Mouse (Mus musculus) cerebellum, adult 11 months (tissue): ENCODE results near the gene Tagap.
"Not testable (repeated sequence)": the region's sequence is repeated elsewhere in the genome, so short reads cannot be mapped to it uniquely, and the experiment has no call there.

Source experiments
- DNase-seq: peaks from one replicate; pipeline ENCODE4 v3.0.0; 2022

Gene Tagap

GRCm38 (mm10) chr17:7915791-7916190, 10.0 kb upstream of the Tagap start:
- no peak for DNase-seq

DNA sequence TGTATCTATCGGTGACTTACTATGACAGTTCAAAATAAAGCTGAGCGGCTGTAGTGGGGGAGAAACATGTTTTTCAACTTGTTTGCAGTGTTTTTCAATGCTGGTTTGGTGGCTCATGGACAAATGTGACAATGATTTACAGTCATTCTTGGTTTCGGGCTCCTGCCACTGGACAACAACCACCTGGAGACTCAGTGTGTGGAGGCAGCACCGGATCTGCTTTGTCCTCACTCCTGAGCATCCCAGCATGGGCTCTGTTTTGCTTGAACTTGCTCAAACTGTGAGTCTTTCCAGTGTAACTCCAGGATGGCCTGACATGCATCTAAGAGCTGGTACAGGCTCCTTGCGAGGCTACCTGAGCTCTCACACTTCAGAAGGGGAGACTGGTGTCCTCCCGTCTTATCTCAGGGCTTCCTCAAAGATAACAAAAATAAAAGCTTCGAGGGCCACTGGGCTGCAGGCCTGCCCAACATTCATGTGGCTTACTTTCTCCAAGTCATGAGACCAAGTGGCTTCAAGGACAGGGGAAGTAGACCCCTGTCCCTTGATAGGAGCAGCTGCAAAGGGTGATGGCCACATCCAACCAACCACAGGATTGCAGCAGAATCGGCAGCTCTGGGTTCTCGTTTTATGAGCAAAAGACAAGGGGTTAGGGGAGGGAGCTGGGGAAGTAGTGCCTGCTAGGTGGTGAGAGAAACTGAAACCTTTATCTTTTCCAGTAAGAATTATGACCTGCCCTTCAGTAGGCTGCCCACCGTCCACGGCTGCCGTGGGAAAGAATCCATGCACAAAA, 8.8 kb upstream of the Tagap start:
- DNase-seq = no peak

GRCm38 (mm10) chr17:7918355-7918754, 7.4 kb upstream of the Tagap start:
- DNase-seq = no peak

GRCm38 (mm10) chr17:7919209-7919608, 6.6 kb upstream of the Tagap start:
- DNase-seq = no peak

DNA sequence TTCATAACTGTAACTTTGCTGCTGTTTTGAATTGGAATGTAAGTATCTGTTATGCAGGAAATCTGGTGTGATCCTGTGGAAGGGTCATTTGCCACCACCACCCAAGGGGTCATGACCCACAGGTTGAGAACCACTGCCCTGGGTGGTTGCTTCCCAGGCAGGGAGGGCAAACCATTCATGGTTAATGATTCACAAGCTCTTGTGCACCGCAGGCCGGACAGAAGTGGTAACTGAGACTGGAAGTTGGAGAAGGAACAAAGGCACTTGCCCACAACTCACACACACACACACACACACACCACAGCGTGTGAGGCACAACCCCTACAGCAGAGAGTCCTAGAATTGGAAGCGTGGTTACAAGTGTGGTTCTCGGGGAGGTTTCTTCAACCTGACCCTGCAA, 3.2 kb upstream of the Tagap start:
- no peak for DNase-seq

- no peak for DNase-seq
Measured at GRCm38 (mm10) chr17:7924185-7924725, 1.5 kb upstream of the Tagap start.

DNA sequence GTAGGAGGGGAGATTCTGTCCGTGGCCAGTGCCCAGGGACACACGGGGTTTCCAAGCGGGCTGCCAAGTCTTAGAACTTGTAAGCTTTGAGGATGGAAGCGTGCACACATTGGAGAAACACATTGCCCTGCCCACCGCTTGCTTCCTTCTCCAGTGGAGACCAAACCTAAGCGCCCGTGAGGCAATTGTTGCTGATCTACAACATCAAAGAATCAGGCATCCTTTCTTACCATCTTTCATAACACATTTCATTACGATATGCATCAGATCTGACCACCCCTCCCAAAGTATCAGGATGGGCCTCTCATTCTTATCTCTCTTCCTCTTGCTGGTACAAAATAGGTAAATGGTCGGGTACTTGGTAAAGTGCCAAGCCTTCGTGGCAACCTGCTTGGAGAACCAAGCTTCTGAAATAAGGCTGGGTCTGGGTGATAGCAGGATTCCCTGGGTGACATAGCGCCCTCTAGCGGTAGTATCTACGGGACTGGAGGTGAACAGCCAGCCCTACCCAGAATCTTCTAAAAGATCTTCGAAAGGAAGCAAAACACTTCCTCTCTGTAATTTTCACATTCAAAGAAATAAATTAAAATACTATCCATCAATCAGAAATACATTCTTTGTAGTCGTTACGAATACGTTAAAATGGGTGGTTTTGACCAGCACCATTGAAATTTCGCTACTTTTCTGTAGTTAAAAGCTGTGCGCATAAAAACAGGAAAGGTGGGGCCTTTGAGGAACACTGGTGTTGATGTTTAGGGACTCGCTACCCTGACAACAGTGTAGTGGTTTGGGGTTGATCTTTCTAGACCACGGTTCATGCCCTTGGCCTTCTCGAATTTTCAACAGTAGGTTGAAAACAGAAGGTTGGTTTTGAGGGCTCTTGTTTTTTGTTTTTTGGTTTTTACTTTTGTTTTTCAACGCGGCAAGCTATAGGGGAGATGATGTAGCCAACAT, 2.1 kb downstream of the Tagap start:
- peak; percentile 39 for DNase-seq

DNA sequence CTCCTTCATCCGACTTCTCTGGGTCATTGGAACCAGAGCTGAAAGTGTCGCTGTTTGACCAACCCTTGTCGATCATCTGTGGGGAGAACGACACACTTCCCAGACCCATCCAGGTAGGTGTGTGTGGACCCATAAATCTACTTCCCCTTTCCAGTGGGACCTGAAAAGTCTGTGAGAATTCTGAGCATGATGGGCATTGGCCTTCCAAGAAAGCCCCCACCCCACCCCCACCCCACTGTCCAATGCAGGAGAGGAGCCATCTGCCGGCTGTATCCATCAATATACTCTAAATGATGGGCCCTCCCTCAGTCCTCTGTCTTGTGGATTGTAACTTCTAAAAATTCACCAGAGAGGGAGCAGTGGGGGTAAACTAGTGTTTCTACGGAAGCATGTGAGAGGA, 2.9 kb downstream of the Tagap start:
- no peak for DNase-seq

DNA sequence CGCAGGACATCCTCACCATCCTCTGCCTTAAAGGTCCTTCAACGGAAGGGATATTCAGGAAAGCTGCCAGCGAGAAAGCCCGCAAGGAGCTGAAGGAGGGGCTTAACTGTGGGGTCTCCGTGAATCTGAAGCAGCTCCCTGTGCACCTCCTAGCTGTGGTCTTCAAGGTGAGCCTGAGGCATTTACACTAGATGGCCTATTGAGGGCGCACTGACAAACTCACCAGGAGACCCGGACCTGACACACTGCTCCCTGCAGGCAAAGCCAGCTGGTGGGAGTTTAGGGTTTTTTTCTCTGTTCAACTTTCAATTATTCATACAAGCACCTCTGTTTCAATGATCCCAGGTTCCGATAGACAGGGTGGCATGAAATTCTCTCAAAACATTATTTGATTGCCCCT, 3.5 kb downstream of the Tagap start:
- DNase-seq = no peak

DNA sequence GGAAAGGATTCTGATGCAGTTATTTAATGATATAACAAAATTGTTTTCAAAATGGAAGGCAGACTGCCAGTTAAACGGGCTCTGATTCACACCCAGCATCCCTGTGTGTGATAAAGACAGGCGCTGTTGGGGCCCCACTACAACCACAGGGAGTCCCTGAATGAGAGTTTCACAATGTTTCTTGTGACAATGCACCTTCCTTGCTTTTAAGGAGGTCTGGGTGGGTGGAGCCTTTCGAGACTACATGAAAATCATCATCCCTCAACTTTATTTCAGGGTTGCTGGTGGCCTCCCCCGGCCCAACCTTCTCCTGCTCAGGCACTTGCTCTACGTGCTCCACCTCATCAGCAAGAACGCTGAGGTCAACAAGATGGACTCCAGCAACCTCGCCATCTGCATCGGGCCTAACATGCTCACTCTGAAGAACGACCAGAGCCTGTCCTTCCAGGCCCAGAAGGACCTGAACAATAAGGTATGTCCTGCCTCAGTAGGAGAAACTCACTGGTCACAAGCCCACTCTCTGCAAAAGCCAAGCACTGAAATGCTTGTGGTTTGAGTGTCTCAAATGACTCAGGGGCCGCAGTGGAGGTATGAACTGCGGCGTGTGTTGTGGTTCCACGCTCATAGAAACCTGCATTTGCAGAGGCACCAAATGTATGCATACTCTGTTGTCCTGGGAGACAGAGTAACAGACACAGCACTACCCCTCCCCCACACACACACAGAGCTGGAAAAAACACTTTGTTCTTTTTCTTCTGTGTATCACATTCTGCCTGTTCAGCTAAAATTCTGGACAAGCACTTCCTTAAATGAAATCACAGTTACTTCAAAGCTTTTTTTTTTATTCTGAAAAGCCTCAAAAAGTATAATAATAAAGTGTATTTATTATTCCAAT, 5.5 kb downstream of the Tagap start:
- no peak for DNase-seq

GRCm38 (mm10) chr17:7932121-7932520, 6.3 kb downstream of the Tagap start:
- not testable (repeated sequence) for DNase-seq

GRCm38 (mm10) chr17:7939640-7940039, 13.8 kb downstream of the Tagap start:
- DNase-seq = no peak

- peak; percentile 80 for DNase-seq
Measured at GRCm38 (mm10) chr17:7945117-7946052, 19.6 kb downstream of the Tagap start, which contains the start of gene Rsph3a. Rsph3a (plus strand) TSS chr17:7945614.

- DNase-seq = not testable (repeated sequence)
Measured at GRCm38 (mm10) chr17:7946053-7946627, 20.3 kb downstream of the Tagap start.

- DNase-seq = not testable (repeated sequence)
Measured at GRCm38 (mm10) chr17:7951333-7951732, 25.5 kb downstream of the Tagap start.

DNA sequence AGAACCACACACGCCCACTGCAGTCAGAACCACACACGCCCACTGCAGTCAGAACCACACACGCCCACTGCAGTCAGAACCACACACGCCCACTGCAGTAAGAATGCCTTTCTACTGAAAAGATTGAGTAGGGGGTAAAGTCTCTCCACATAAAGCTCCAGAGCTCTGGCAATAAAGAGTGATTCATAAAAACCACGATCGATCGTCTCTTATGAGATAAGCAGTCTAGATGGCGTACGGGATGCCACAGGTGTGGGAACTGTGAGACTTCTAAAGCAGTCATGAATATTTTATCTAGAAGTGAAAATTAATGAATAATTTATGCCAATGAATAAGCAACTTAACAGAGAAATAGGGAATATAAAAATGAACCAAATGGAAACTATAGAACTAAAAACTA, 31.4 kb downstream of the Tagap start:
- DNase-seq = not testable (repeated sequence)

DNA sequence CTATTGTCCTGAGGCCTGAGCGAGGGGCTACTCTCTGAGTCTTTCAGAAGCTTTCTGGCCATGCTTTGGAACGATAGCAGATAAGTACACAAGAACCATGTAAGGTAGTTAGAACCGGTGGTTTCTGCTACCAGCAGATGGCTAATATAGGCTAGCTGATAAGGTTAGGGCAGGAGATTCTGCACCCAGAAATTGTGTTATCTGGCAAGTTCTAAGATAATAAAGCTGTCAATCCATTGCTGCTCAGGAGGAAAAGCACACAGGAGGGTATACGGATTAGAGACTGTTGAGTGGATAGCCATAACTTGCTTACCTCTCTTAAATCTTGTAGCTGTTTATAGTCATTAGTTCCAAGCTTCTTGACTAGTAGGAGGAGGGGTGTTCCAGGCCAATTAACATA, 37.5 kb downstream of the Tagap start:
- not testable (repeated sequence) for DNase-seq

DNA sequence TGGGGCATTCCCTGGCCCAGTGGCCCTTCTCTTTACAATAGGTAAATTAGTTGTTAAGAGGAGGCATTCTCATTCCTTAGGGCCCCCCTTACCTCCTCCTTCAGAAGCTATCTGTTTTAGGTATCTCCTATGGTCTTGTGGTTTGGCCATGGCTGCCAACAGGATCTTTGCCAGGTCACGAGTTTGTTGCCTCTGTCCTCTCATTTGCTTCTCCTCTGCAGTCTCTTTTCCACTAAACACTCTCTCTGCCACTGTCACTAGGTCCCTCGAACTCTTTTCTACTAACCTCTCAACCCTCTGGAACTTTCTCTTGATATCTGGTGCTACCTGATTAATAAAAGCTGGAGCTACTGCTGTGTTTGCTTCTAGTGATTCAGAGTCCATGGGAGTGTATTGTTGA, 38.6 kb downstream of the Tagap start:
- DNase-seq = not testable (repeated sequence)

DNA sequence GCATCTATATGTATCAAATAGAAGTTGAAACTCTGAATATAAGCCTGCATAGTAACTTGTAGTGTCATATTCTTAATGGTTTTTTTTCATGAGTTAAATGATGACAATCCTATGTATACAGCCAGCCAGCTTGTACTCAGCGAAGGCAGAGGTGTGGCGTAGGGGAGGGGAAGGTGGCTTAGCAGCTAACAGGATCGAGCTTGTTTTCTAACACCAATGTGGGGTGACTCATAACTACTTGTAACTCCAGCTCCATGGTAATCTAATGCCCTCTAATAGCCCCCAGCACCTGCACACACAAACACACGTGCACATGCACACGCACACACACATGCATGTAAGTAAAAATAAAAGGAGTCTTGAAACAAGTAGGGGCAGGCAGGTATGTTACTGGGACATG, 42.7 kb downstream of the Tagap start:
- not testable (repeated sequence) for DNase-seq

DNA sequence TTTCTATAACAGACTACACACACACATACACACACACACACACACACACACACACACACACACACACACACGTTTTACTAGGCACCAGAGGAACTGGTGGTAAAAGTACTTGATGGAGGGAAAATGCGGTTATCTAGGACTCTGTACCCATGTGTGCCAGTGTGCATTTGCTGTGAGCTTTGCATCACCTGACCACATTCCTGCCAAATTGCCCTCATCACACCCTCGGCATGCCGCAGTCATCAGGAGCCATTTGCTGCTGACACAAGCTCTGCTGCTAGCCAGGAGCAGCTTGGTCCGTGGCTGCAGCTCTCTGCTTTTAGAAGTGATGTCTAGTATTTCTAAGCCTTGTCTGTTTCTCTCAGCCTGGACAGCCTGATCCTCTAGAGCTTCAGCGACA, 44.0 kb downstream of the Tagap start:
- DNase-seq = not testable (repeated sequence)

DNA sequence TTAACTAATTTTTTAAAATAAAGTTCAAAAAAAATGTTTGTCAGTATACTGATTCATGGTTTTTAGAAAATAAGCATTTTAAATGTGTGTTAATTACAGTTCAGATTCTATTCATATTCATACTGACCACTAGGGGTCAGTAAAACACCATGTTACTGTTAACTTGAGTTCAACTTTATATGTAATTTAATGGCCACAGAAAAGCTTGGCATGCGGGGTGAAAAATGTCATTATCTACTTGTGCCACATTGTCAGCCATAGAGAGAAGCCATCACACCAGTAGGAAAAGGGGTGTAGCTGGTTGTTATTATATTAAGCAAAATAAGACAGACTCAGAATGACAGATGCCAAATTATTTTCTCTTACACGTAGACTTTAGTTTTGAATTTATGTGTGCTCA, 57.7 kb downstream of the Tagap start:
- DNase-seq = not testable (repeated sequence)
